Mouse (Mus musculus) right cerebral cortex, postnatal 36 days (tissue): ENCODE measurements around the gene Dapk1.
A peak's percentile ranks its signal among the peaks of the same experiment; 100 is the strongest.
"Not testable (repeated sequence)": the region's sequence is repeated elsewhere in the genome, so short reads cannot be mapped to it uniquely, and the experiment has no call there.

Source experiments
- DNase-seq, 2 experiments: peaks; one replicate each; pipeline ENCODE4 v3.0.0; 2022; ENCODE audit warnings: low spot score in 2 of 2, mixed read lengths in 1 of 2

Gene Dapk1

GRCm38 (mm10) chr13:60601436-60602415 lies at the start of gene Dapk1:
TSS of gene Dapk1 (plus strand) at chr13:60601947.
- peak; percentile 77 to 78 for DNase-seq

- no peak for DNase-seq
These were observed 48.4 kb upstream of the Dapk1 start for GRCm38 (mm10) chr13:60553326-60553725.

DNA sequence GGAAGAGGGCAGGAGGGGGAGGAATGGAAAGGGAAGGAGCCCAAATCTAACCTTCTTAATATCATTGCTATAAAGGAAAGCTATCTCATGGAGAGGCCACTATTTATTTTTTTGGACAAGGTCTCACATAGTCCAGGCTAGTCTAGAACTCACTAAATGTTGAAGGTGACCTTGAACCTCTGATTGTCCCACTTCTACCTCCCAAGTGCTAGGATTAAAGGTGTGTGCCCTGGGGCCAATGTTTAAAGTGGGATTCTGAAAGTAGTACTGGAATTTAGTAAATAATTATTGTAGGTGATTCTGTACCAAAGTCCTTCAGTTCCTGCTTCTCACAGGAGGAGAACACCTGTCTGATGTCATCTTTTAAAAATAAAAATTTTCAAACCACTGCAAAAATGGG lies 45.3 kb upstream of the Dapk1 start:
- no peak for DNase-seq

DNA sequence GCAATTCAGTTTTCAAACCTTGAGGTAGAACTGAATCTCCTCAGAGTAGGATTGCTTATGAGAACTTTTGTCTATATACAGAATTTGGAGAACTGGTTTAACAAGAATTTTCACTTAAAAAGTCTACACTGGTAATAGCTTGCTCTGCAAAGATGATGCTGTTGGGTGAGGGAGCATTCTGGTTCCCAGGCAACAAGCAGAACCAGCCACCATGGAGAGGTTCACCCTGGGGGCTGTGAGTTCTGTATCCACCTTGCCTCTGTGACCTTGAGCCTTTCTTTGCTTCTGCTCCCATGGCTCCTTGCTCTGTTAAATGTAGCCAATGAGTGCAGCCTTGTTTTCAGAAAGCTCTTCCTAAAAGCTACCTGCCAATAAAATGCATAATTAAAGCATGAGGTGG lies 44.8 kb upstream of the Dapk1 start:
- DNase-seq = no peak

DNA sequence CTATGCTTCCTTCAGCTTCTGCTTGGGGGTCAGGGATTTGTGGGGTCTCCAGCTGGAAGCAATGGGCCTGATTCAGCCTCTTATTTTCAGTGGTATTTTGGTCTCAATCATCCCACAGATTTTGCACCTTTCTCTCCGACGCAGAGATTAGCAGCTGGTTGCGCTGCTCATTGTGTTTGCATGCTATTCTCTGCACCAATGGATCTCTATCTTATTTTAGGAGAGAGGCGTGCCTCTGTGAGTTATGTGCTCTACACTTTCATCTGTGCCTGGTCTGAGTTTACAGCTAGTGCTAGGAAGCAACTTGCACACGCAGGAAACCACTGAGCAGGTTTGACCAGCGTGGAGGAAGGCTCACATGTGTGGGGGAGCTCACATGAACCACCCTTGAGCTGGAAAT lies 37.4 kb upstream of the Dapk1 start:
- peak; percentile 5 for DNase-seq

GRCm38 (mm10) chr13:60568934-60569548 lies 32.7 kb upstream of the Dapk1 start:
- DNase-seq = no peak

GRCm38 (mm10) chr13:60569549-60569941 lies 32.2 kb upstream of the Dapk1 start:
- no peak for DNase-seq

DNA sequence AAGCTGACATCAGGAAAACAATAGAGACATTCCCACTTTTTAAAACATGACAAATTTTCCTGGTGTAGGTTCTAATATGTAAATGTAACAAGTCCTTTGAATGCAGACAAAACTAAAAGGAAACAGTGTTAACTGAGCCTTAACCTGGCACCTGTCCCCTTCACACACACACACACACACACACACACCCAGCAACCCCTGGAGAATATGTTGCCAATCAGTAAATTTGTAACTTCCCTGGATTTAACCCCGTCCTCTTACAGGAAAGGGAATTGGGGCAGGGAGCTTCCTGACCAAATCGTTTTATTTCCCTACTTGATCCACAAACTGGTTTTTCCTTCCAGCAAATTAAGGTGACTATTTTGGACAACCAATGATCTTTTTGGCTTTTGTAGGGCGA lies 28.2 kb upstream of the Dapk1 start:
- no peak for DNase-seq

- no peak for DNase-seq
These were observed 27.8 kb upstream of the Dapk1 start for GRCm38 (mm10) chr13:60573971-60574370.

DNA sequence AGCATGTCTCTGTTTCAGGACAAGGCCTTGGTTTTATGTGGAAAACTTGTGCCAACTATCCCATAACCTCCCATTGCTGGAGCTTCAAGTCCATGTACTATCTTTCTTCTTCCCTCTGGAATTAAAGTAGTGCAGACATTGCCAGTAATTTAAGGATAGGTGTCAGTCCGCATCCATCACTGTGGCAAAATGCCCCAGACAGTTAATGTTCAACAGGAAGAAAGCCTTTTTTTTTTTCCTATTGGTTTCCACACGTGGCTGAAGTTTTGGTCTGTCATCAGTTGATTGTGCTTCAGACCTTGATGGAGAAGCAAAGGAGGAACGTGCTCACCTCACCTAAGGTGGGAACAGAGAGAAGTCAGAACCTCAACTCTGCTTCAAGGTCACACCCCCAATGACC lies 23.2 kb upstream of the Dapk1 start:
- no peak for DNase-seq

- no peak for DNase-seq
These were observed 6.9 kb upstream of the Dapk1 start for GRCm38 (mm10) chr13:60594866-60595265.

DNA sequence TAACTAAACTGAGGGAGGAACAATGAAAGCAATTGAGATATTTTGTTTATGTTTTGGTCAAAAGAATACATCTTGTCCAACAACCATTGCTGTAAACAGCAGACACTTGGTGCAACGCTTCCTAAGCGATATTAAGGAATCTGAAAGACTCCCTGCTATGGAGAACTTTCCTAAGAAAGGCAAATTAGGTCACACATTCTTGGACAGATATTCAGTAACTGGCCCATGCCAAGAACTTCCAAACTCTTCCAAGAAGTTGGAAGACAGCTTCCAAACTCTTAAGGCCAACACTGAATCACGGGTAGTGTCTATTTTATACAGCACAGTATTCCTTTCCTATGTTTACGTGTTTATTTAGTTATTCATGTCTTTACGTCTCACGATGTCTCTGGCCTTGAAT lies 6.2 kb upstream of the Dapk1 start:
- DNase-seq = no peak

DNA sequence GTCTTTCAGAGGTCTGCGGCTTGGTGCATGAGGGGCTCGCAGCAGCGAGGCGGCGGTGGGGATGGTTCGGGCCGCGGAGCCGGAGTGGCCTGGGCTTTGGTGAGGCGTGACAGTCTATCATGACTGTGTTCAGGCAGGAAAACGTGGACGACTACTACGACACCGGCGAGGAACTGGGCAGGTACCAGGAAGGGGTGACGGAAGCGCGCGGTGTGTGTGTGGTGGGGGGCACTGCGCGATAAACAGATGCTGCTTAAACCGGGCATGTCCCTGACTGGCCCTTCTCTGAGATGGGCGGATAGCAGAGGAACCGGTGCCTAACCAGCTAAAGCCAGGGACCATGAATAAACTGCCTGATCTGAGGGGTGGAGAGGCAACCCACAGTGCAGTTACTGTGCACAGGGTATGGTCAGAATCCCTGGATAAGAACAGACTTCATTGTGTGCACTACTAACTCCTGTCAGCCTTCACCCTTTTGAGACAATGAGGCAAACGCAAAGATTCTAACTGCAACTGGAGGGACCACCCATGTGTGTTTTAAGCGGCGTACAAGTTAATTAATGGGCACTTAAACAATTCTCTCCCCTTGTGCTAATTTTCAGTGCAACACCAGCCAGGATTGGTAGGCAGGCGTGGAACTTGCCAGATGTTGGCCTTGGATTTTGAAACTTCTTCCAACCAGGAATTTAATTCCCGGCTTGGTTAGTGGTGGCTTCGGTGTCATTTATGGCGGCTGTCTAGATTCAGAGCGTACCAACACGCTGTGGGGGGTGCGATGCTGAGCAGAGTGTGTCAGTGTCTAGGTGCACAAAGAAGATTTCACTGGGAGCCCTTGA lies 887 bp downstream of the Dapk1 start:
- peak in 1 of 2 experiments; percentile 13 for DNase-seq

- DNase-seq = no peak
These were observed 1.5 kb downstream of the Dapk1 start for GRCm38 (mm10) chr13:60603252-60603562.

DNA sequence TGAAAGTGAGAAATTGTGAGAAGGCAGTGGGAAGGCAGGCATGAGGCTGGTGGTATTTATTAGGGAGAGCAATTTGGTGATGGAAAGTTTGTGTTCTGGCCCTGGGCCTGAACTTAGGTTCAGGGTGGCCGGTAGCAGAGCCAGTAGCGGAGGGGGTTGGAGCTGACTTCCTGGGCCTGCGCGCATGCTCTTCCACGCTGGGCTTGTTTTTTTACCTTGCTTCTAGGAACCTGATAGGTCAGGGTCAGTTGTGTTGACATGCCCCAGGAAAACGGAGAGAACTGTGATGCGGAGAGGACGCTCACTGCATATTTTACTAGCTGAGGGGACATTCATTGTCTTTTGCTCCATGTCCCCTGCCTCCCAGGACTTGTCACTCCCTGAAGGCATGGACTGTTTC lies 5.7 kb downstream of the Dapk1 start:
- DNase-seq = no peak

DNA sequence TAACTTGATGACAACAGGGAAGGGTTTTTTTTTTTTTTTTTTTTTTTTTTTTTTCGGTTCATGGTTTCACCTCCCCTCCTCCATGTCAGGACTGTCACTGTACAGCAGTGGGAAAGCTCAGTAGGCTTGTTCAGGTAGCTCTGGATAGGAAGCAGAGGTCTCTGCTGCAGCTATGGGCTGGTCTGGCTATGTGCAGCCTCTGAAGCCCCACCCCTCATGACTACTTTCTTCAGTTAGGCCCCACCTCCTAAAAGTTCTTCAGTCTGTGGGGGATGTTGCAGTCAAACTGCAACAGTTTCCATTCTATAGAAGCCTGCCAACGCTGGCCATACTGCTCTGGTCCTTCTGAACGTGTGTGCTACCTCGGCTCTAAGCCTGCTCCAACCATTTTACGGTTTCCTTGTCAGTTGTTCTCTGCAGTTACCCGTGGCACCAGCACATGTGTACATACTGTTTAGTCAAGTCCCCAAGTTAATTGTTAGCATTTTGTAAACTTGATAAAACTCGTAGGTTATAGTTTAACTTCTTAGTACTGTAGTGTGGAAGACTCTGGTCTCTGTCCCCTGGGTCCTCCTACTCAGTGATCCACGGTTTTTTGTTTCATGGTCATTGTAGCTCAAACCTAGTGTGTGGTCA lies 6.8 kb downstream of the Dapk1 start:
- no peak for DNase-seq

DNA sequence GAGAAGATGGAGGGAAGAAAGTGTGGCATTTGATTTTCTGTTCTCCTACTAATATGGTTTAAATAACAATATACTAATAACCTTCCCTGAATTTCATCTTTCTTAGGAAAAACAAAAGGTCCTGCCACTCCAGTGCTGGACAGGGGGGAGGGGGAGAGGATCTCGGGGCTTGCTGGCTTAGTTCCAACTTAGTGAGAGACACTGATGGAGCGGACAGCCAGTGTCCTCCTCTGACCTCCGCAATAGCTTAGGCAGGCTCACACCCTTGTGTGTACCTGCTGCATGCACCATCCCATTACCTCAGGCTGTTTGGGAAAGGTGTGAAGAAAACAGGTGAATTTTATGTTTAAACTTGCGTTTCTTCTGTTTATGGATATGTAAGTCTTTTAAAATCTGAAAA lies 7.5 kb downstream of the Dapk1 start:
- DNase-seq = no peak

GRCm38 (mm10) chr13:60610558-60610957 lies 8.8 kb downstream of the Dapk1 start:
- DNase-seq = no peak

- DNase-seq = not testable (repeated sequence)
These were observed 9.2 kb downstream of the Dapk1 start for GRCm38 (mm10) chr13:60610971-60611370.

- DNase-seq = no peak
These were observed 10.4 kb downstream of the Dapk1 start for GRCm38 (mm10) chr13:60612160-60612559.

DNA sequence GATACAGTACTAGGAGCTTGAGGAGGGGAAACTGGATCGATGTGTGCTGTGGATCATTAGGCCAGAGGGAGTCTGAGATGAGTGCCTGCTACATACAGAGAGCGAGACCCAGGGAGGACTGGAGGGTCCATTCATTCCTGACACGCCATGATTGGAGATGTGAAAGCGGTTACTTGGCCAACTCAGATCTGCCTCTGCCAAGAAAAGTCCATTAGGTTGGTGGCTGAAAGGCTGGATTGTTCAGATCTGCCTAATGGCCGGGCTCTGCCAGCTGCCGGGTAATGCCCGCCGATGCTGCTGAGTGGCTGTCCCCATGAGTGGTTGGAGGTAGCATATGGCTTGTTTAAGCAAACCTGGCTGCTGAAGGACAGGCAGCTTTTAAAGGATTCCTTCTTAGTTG lies 12.4 kb downstream of the Dapk1 start:
- peak; percentile 51 to 62 for DNase-seq
